Mouse (Mus musculus) spleen, embryonic (tissue): ENCODE measurements at regions not wholly inside any gene's neighbourhood (a gene's known extent, or its start where the extent isn't known, plus 50 kb on each side); places are given as distances from the start of the nearest gene placed in this dataset.

Experiments used
- CTCF ChIA-PET: fragments of 350-600 bp; sonication (Branson Sonifier 250); formaldehyde crosslinking; loops from one replicate; lab custom pipeline; 2022; lab: Charles Lee

DNA sequence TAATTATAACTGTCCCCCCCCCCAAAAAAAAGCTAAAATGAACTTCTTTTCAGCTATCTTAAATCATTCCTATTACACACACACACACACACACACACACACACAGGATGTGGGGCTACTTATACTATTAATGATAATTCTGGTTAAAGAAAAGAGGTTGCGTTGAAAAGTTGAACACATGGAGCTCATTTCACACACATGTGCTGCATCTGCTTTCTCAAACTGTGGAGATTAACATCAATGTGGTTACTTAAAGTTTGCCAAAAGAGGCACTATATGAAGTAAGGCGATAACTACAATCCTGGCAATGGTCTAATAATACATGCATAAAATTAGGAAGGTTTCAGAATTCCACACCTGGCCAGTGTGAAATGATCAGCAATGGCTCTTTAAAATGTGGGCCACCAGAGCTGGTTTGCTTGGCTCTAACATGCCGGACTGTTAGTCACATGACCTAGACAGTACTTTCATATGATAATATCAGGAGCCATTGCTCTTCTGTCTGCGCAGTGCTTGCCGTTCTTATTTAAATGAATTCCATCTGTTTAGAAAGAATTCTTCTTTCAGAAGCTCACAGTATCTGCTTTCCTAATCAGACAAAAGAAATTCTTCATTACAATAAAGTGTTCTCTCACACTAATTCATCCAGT, 598.4 kb upstream of the Fam92a start:
- CTCF ChIA-PET: no interaction called here

DNA sequence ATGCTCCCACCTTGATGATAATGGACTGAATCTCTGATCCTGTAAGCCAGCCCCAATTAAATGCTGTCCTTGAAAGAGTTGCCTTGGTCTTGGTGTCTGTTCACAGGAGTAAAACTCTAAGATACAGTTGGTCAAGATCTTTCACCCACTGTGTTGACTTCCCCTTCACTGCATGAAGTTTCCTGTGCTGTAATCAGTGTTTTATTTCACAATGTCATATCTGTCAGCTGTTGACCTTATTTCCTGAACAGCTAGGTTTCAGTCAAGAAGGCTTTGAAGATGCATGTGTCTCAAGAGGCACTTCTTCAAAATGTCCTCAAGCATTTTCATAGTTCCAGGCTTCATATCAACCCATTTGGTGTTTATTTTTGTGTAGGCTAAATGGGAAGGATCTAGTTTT, 597.3 kb upstream of the Fam92a start:
- CTCF ChIA-PET: no interaction called here

DNA sequence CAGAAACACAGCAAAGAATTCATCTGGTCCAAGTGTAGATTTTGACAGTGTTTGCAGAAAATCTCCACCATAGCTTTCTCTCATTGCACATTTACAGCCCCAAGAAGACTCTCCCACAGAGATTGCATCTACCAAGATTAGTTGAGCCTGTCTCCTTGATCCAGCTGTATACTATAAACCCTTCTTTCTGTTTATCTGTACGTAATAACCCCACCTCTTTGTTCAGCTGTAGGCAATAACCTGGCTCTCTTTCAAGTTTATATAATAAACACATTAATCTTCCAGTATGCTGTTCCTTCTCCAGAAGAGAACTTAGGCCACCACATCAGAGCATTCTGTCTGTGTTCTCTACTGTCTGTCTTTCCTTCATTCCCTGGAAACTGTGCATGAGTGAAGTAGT, 594.9 kb upstream of the Fam92a start:
- CTCF ChIA-PET: no interaction called here

DNA sequence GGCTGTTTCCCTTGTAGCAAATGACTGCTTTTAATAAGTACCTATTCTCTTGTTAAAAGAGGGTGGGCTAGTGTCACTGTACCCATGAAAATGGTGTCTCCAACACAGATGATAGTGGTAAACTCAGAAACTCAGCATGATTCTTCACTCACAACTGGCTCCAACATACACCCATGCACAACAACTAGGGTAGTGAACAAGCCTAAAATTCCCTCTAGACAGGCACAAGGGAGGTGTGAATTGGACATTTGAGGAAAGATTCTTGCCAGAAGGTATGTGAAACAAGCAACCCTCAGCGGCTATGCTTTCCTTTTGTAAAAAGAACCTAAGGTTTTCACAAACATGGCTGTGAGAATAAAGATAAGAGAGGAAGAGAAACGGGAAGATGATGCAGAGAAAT, 579.0 kb upstream of the Fam92a start:
- CTCF ChIA-PET: no interaction called here

DNA sequence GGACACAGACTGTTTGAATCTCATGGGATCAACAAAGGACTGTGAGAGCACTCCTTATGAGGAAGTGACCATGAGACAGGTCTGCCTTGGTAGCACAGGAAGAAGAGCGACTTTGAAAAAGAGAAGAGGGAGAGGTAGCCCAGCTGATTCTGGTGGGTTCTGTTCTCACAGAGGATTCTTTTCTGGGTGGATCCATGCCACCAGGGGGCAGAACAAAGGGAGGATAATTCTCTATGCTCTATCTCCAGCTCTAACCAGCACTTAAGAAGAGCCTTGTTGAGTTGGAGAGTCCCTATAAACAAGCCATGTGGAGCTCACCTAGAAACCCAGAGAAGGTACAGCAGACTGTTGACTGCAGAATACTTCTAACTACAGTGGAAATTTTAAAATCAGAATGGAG, 578.1 kb upstream of the Fam92a start:
- CTCF ChIA-PET: no interaction called here

DNA sequence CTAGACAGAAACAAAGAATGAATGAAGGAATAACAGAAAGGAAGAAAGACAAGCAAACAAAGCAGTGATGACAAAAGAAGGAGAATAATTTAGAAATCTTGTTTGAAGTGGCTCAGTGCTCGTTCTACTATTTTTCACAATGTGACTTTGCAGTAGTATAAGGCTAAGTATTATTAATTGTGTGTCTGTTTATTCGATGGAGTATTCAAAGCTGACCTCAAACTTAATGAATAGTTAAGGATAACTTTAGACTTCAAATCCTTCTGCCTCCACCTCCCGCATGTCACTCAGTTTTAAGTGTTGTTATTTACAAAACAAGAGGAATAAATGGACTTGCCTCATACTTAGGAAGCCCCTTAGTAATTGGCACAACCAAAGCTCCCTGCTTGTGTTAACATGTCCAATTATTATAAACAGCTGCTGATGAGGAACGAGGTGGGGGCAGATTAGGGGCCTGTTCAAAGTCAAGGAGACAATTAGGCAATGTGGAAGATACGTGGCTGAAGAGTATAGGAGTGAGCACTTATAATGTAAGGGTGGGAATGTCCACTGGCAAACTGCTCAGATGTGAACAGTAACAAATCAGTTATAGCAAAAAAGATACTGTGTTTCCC, 572.0 kb upstream of the Fam92a start:
- CTCF ChIA-PET: no interaction called here

DNA sequence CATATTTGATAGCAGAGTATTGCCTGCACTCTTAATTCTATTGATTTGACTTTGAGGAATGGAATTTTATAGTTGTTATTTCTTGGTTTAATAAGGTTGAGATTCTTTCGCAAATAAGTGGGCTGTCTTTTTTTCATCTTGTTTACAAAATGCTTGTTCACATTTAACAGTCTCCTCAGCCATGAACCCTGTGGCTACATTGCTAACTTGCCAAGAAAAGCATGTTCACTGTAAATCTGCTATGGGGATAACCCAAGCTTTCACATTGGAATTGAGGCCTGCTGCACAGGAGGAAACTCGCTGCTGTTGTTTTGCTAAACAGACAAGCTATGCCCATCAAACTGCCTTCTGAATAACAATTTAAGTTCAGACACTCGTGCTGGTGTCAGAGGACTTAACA, 564.6 kb upstream of the Fam92a start:
- CTCF ChIA-PET: no interaction called here

DNA sequence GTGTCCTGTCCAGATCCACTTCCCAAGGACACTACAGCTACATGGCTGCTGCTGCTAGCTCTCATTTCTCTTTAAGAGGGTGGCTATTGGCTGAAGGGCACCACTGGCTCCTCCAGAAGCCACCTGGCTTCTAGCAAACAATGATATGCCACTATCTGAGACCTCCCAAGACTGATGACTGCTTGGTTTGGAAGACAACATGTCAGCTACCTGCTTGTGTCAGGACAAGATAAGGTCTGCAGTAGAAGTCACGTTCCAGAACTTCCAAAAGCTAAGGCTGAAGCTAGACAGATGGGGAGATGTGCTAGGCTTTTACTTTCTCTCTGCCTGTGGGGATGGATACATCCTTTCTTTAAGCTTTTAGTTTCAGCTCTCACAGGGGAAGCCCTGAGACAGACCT, 528.4 kb upstream of the Fam92a start:
- CTCF ChIA-PET: no interaction called here

DNA sequence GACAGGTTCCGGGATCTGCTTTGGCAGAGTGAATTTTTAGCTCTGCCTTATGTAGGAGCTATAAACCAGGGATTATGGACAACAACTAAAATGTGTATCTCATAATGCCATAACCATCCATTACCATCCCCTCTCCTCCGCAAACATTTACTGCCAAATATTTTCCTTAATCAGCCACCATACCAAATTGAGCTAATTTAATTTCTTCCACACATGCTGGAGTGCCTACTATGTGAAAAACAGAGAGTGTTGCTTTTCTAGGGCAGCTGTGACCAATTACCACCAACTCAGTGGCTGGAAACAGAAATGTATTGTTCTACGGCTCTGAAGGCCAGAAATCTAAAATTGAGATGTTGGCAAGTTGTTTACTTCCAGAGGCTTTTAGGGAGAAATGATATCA, 506.0 kb upstream of the Fam92a start:
- CTCF ChIA-PET: no interaction called here

DNA sequence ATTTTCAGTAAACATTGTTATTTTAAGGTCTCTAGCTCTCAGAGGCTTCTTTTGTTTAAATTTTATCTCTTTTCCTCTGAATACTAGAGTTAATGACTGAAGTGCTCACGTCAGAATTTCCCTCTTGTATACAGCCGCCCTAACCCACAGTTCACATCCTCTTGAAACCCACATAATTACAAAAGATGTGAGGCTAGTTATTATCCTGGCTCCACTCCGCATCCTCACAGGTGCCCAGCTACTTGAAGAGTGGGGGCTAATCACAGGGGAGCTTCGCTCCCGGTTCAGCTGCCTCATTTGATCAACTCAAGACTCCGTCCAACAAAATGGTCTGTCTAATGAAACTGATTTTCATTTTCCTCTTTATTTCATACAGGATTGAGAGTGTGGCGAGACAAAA, 499.6 kb upstream of the Fam92a start:
- CTCF ChIA-PET: no interaction called here

DNA sequence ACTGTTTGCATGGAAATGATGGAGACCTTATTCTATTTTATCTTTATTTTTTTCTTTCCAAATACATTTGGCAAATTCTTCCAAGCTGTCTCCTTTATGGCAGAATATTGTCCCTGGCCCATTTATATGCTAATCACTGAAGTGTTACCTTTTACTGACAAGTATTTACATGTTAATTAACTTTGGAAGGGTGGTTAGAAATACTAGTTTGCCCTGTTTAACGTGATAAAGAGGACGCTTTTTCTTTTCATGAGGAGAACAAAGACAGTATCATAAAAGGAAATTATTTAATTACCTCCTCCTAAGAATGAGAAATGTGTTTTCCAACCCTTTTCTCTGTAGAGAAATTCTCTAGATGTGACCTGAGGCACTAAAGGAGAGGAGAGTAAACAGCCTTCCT, 491.4 kb upstream of the Fam92a start:
- CTCF ChIA-PET: no interaction called here

DNA sequence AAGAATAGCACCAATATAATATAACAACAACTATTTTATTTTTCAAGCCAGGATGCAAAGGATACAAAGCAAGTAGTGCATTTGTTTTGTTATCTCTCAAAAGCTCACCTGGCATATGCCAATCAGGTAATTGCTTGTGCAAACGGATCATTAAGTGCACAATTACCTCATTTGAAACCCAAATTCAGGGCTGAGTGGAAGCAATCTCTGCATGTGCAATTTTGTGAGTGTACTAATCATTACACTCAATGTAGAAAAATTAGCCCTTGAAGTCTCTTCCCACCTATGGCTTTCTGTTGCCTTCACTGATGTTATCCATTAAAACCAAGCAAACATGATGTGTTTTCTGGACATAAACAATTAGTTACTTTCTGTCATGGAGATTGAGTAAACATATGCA, 490.9 kb upstream of the Fam92a start:
- CTCF ChIA-PET: no interaction called here

DNA sequence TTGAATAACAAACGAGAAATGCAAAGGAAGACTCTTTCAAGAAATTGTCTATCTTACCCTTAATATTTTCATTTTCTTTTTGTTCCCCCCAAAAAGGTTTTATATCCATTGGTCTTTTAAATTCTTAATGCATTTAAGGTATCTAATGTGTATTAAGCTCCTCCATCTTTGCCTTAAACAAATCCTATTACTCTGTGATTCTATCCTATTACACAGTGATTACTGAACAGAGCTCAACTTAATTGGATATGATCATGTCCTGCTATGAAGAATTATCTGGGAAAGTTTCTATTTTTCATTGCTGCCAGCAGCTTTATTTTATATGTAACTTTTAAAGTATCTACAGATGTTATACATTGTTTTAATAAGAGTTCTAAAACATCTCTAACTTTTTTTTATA, 487.3 kb upstream of the Fam92a start:
- CTCF ChIA-PET: no interaction called here

DNA sequence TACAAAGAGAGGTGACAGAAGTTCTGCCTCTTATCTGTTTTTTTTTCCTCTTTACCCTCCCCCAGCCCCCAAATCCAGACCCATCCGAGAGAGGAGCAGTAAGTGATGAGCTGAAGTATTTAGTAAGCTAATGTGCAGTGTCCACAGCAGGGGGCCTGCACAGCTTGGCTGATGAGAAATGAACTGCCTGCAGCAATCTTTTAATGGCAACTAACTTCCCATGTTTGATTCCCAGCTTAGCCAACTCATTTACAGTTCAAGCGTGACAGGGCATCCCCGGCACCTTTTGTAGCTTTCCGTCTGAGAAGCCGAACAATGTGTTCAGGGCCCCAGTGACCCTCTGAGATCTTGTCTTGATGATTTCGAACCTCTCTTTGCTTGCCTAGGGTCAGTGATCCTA, 486.8 kb upstream of the Fam92a start:
- CTCF ChIA-PET: no interaction called here

DNA sequence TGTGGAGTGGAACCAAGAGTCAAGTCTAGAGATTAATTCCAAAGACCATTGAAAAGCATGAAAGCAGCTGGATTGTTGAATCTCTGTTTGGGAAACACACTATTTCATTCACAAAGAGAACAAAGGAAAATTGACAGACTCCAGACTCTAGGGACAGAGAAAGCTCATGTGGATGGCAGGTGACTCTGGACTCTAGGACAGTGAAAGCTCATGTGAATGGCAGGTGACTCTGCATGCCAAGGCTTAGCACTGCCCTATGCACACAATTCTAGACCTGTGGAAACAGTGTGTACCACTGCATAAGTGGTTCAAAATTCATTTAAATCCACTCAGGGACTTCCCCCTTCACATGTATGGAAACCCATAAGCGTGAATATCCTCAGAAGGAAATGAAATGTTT, 486.0 kb upstream of the Fam92a start:
- CTCF ChIA-PET: no interaction called here

DNA sequence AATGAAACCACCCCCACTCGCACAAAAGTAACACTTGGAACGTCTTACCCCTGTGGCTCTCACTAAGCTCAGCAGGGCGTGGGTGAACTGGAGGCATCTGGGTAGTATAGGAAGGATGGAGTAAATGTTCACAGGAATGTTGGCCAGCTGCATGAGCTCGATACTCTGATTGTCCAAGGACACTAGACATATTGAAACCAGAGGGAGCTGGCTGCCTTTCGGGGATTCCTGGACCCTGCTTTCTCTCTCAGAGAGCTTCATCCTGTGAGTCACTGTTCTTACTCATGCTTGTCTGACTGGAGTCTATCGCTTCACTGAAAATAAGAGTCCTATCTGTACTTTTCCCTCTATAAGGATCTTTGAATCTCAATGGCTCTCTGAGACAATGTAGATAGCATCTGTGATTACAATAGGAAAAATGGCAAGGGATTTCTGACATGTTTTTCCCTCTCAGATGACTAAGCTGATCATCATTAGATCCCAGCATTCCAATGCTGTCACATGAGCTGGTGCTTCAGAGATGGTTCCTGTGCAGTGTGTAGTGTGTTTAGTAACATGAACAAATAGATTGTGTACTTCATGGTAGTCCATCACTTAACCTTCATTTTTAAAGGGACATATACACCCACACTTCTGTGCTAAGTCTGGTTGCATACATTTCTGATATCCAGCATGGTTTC, 485.2 kb upstream of the Fam92a start:
- CTCF ChIA-PET: no interaction called here

DNA sequence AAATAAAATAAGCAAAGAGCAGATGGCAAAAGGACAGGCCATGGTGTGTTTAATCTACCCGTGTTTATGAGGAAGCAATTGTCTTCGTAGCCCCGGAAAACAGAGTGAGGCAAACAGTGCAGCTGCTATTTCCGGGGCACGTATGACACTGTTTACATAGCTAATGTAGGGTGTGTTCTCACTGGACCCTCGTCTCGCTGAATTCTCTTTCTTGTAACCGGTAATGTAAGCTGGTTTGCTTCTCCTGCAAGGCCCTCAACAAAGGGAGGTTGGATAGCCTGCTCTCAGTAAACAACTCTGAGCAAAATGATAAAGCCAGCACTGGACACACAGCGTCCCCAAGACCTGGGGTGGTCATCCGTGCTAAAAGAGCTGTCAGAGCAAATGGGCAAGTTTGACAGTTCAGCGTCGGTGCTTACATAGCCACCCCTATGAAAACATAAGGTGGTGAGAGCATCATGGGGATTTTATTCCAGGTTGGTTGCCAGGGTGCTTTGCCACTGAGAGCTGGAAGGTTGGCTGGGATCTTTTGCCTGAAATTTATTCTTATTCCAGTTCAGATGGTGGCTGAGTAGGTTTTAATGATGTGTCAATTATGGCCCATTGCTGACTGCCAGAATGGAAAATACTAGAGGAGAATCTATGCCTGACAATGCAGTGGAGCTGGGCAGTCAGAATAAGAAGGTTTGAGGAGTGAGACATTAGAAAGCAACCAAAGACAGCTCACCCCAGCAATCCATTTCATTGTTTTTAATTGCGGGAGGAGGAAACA, 483.8 kb upstream of the Fam92a start:
- CTCF ChIA-PET: no interaction called here

DNA sequence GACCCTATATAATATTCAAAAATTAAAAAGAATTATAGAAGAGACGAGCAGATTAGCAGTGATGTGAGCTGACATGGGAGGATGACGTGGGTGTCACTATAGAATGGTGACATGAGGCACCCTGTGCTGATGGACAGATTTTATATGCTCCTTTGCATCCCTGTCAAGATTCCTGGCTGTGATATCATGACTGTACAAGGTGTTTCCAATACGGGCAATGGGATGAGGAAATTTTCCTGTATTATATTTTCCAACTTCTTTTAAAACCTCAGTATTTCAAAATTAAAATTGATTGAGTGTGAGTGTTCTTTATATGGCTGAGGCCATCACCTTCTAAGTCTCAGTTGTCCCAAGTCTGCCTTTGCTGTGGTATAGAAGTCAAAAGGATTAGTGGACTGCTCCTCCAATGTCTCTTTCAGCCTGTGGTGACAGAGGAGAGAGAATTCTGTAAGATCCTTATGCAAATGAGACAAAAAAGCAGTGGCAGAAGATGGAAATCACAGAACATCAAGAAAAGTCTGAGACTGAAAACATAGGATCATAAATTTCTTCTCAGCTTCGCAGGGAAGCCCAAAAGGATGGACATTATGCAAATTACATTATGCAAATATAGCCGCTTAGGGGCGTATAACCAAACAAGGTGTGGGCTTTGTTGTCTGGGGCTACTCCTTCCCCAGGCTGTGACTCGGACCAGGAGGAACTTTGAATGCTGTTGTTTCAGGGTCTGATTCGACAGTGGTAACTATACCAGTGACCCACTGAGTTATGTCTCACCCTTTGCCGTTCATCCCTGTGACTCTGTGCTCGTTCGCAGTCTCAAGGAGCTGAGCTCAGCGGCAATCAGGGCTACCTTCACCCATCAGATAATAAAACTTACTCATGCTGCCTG, 483.0 kb upstream of the Fam92a start:
- CTCF ChIA-PET: no interaction called here

DNA sequence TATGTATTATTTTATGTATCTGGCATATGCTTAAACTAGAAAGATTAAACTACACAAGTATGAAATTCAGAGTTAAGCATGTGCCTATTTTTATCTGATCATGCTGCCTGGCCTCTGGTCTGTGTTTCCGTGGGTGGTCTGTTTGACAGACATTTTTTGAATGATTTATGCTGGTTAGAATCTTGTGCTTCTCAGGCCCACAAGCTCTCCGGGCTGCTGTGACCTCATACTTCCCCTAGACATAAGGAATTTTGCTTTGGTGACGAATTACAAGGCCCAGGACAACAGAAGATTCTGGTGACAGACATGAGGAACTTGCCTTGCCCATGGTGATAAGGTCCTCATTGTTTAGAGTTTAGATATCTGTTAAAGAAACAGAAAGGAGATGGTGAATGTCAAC, 475.9 kb upstream of the Fam92a start:
- CTCF ChIA-PET: no interaction called here

DNA sequence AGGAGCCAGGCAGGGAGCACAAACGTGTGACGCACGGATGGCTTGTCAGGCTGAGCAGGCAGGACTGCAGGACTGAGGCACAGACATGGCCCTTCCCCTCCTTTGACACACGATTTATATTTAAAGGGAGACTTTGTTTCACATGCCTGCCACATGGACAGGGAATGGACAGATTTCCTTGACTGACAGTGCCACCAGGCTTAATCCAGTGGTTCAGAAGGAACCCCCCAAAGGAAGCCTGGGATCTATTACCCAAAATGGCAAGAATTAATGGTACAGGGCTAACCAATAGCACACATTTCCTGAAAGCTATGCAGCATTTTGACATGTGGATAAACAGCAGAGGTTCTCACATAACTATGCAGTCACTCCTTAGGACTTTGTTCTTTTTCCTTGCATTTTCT, 470.7 kb upstream of the Fam92a start:
- CTCF ChIA-PET: no interaction called here

DNA sequence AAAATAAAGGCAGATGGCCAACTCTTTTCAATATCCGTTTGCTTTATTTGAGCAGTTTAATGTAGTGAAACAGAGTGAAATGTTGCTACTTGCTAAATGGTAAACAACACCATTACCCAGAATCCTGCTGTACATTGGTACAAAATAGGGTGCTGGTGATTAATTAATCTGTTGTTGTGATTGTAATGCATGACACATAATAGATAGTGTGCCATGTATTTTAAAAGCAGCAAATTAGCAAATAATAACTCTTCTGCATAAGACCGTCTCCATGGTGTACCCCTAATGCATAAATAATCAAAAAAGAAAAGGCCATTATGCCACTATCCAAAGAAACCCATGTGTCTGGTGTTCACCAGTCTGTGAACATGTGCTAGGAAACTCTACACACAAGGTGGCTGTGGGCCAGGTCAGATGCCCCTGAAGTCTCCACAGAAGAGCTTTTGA, 457.6 kb upstream of the Fam92a start:
- CTCF ChIA-PET: no interaction called here
